Mouse (Mus musculus): ENCODE data around the gene Adgrl4. TPM values are rescaled to one million over a fixed set of nuclear protein-coding genes. Genes with fewer than 3 reads are reported as not detected.

Gene Adgrl4
- polyA plus RNA-seq, 1 experiment from 2014 or later: 6.5 TPM

DNA sequence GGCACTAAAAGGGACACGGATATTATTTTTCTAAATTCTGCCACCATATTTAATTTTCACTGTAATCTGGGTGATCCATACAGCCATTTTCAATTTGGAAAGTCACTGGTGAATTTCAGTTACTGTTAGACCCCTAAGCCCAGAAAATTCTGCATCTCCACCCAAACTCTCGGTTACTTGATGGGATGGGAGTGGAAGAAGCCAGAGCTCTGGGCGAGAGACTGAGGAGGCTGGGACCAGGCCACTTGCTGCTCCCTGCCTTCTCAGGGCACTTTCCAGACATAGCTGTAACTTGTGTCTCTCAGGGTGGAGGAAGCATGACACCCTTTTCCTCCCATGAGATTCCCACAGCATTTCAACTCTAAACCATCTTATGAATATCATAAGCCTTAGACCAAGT lies 109.5 kb downstream of the Adgrl4 start:
- no peak for ATAC-seq (ENCODE audit: insufficient number of reproducible peaks, insufficient read depth, low FRiP score, low TSS enrichment)
- no peak overlapping the region for H3K4me3 ChIP-seq
- no peak overlapping the region for H3K4me2 ChIP-seq (replicated peaks)
- no peaks in the 10 kb centered on the region for H3K27me3 ChIP-seq
- H3K27ac ChIP-seq: no peak overlapping the region
- no peaks in the 10 kb centered on the region for H3K9me3 ChIP-seq
- H3K4me1 ChIP-seq: no peaks in the 10 kb centered on the region
- H3K36me3 ChIP-seq: no peaks in the 10 kb centered on the region
- H3K9ac ChIP-seq: no peak overlapping the region
- WGBS: 80% methylated on average over 3 of the region's 3 CpGs

DNA sequence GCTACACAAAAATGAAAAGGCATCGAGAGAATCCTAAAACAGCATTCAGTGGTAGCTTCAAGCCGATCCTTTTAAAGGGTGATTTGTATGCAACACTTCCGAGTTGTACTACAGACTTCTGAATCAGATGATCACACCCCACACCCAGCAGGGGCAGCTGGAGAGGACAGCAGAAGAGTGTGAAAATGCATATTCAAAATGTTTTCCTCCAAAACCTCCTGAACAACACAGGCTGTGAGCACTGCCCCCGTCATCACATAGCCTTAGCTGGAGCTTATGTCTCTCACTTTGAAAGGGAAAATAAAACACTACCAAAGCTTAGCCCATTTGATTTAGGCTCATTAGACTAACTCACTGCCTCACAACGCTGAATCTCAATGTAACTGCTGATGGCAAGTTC lies 113.3 kb downstream of the Adgrl4 start:
- no peaks in the 10 kb centered on the region for H3K4me1 ChIP-seq
- WGBS: 60% methylated on average over 5 of the region's 5 CpGs
- no peak overlapping the region for H3K4me3 ChIP-seq
- H3K9me3 ChIP-seq: no peaks in the 10 kb centered on the region
- H3K9ac ChIP-seq: no peak overlapping the region
- H3K27ac ChIP-seq: no peak overlapping the region
- H3K36me3 ChIP-seq: no peaks in the 10 kb centered on the region
- no peak for ATAC-seq (ENCODE audit: insufficient number of reproducible peaks, insufficient read depth, low FRiP score, low TSS enrichment)
- H3K4me2 ChIP-seq (replicated peaks): no peak overlapping the region
- no peaks in the 10 kb centered on the region for H3K27me3 ChIP-seq

DNA sequence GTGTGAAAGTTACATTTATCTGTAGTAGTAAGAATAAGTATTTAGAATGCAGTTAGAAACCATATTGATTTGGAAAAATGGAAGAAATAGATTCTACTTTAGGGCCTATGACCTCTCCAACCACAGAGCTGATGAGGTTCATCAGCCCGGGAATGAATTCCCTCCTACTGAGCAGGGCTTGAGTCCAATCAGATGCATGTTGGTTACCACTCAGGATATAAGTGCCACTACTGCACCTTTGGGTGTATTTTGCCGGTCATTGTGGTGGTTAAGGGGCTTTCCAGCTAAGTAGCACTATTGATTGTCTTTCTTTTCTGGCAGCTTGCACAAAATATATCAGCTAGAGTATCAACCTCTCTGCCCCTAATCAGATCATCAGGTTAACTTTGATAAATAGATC lies 118.9 kb downstream of the Adgrl4 start:
- Histone ChIP-seq H3K9me3 (no peaks in the 10 kb centered on the region), H3K4me3 (no peak overlapping the region), H3K9ac (no peak overlapping the region), H3K27me3 (no peaks in the 10 kb centered on the region), H3K27ac (no peak overlapping the region), H3K4me2 (replicated peaks) (no peak overlapping the region), H3K4me1 (no peaks in the 10 kb centered on the region), H3K36me3 (no peaks in the 10 kb centered on the region)
- ATAC-seq (ENCODE audit: insufficient number of reproducible peaks, insufficient read depth, low FRiP score, low TSS enrichment): no peak
- WGBS: 89% methylated on average over 2 of the region's 2 CpGs

DNA sequence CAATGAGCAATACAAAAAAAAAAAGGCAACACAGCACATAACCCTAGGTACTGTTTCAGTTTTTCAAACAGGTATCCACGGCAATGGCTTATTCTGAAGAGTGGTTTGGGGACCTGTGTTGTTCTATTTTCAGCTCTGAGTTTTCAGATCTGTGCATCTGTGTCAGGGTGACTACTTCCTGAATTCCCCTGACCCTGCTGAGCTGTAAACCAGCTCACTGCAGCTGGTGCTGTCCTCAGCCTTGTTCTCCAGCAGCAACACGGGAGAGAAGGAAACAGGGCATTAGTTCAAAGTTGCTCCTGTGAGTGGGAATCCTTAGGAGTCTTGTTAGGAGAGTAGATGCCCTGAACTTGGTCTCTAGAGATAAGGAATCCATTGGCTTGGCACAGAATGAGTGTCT lies 119.4 kb downstream of the Adgrl4 start:
- H3K4me3 ChIP-seq: no peak overlapping the region
- H3K9ac ChIP-seq: no peak overlapping the region
- H3K4me2 ChIP-seq (replicated peaks): no peak overlapping the region
- no peaks in the 10 kb centered on the region for H3K36me3 ChIP-seq
- H3K27me3 ChIP-seq: no peaks in the 10 kb centered on the region
- 59% methylated on average over 2 of the region's 2 CpGs for WGBS
- no peak for ATAC-seq (ENCODE audit: insufficient number of reproducible peaks, insufficient read depth, low FRiP score, low TSS enrichment)
- no peaks in the 10 kb centered on the region for H3K4me1 ChIP-seq
- no peaks in the 10 kb centered on the region for H3K9me3 ChIP-seq
- no peak overlapping the region for H3K27ac ChIP-seq

DNA sequence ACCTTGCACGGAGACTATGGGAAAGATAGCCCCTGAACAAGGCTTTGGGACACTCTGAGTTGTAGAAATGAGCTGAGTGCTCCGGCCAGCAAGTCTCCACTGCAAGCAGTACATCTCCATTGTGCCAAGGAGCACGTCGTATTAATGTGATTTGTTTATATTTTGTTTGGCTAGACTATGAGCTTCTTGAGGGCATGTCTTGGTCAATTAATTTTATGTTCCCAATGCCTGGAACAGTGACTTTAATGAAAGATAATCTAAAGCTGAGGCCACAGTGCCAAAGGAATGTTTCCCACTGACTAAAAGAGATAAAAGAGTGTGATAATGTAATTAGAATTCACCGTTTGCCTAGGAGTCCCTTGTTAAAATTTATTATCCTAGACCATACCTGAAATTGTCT lies 119.9 kb downstream of the Adgrl4 start:
- Histone ChIP-seq H3K27me3 (no peaks in the 10 kb centered on the region), H3K9me3 (no peaks in the 10 kb centered on the region), H3K4me1 (no peaks in the 10 kb centered on the region), H3K4me3 (no peak overlapping the region), H3K4me2 (replicated peaks) (no peak overlapping the region), H3K27ac (no peak overlapping the region), H3K36me3 (no peaks in the 10 kb centered on the region), H3K9ac (no peak overlapping the region)
- WGBS: 75% methylated on average over 5 of the region's 5 CpGs
- no peak for ATAC-seq (ENCODE audit: insufficient number of reproducible peaks, insufficient read depth, low FRiP score, low TSS enrichment)

DNA sequence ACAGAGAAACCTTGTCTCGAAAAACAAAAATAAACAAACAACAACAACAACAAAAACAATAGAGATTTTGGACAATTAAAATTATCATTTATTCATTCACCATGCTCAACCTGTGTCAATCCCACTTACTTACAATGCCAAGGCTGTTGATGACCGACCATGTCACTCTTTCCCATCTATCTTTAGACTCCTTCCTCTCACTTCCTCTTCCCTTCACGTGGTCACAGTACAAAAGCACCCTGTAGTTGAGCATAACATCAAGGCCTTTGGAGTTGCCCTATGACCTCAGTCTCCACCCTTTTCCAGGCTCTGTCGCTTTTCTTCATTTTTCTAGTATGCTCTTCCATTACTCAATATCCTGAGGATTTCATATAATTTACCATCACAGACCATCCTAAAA lies 120.7 kb downstream of the Adgrl4 start:
- no peak overlapping the region for H3K27ac ChIP-seq
- H3K4me1 ChIP-seq: no peaks in the 10 kb centered on the region
- 64% methylated on average over 4 of the region's 4 CpGs for WGBS
- ATAC-seq (ENCODE audit: insufficient number of reproducible peaks, insufficient read depth, low FRiP score, low TSS enrichment): no peak
- no peak overlapping the region for H3K9ac ChIP-seq
- no peaks in the 10 kb centered on the region for H3K9me3 ChIP-seq
- H3K4me2 ChIP-seq (replicated peaks): no peak overlapping the region
- H3K4me3 ChIP-seq: no peak overlapping the region
- no peaks in the 10 kb centered on the region for H3K27me3 ChIP-seq
- no peaks in the 10 kb centered on the region for H3K36me3 ChIP-seq

GRCm38 (mm10) chr3:151565664-151566621 lies 128.3 kb downstream of the Adgrl4 start:
- no peak overlapping the region for H3K4me3 ChIP-seq
- no peak overlapping the region for H3K27ac ChIP-seq
- ATAC-seq (ENCODE audit: insufficient number of reproducible peaks, insufficient read depth, low FRiP score, low TSS enrichment): no peak
- no peak overlapping the region for H3K9ac ChIP-seq
- H3K9me3 ChIP-seq: no peaks in the 10 kb centered on the region
- no peaks in the 10 kb centered on the region for H3K36me3 ChIP-seq
- no peaks in the 10 kb centered on the region for H3K27me3 ChIP-seq
- 58% methylated on average over 16 of the region's 16 CpGs for WGBS
- no peak overlapping the region for H3K4me2 ChIP-seq (replicated peaks)
- no peaks in the 10 kb centered on the region for H3K4me1 ChIP-seq

DNA sequence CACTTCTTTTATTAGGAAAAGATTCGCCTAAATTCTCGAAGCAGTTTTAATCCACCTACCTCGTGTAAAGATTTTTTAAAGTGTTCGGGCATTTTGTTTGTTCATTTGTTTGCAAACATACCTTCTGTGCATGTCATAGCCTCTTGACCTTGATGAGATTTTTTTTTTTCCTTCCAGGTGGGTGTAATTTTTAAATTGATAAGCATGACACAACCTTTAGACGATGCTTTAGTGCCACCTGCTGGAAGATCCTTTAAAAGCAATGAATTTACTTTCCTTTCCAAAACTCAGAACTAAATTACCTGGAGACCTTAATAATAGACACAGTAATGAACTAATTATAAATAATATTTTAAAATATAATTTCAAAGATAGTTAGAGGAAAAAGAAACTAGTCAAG lies 128.9 kb downstream of the Adgrl4 start:
- Histone ChIP-seq H3K27me3 (no peaks in the 10 kb centered on the region), H3K36me3 (no peaks in the 10 kb centered on the region), H3K4me1 (no peaks in the 10 kb centered on the region), H3K9me3 (no peaks in the 10 kb centered on the region), H3K4me3 (no peak overlapping the region), H3K27ac (no peak overlapping the region), H3K9ac (no peak overlapping the region), H3K4me2 (replicated peaks) (no peak overlapping the region)
- WGBS: 51% methylated on average over 5 of the region's 5 CpGs
- no peak for ATAC-seq (ENCODE audit: insufficient number of reproducible peaks, insufficient read depth, low FRiP score, low TSS enrichment)

DNA sequence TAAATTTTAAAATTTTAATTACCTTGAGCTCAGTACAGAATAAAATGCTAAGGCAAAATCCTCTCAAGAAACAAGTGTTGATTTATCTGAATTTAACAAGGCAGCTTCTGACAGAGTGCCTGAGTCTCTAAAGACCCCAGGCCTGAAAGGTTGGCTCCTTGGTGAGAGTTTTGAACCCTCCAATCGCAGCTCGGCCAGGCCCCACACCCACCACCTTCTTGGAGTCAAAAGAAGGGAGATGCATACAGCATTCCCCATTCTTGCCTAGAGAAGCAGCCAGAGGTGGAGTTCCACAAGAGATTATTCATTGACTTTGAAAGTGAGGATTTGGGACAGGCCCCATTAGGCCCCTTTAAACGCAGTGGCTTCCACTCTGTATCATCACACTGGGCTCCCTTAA lies 129.9 kb downstream of the Adgrl4 start:
- no peak for ATAC-seq (ENCODE audit: insufficient number of reproducible peaks, insufficient read depth, low FRiP score, low TSS enrichment)
- Histone ChIP-seq H3K9me3 (no peaks in the 10 kb centered on the region), H3K4me2 (replicated peaks) (no peak overlapping the region), H3K27ac (no peak overlapping the region), H3K9ac (no peak overlapping the region), H3K36me3 (no peaks in the 10 kb centered on the region), H3K4me3 (no peak overlapping the region), H3K4me1 (no peaks in the 10 kb centered on the region), H3K27me3 (no peaks in the 10 kb centered on the region)
- WGBS: 35% methylated on average over 3 of the region's 3 CpGs

DNA sequence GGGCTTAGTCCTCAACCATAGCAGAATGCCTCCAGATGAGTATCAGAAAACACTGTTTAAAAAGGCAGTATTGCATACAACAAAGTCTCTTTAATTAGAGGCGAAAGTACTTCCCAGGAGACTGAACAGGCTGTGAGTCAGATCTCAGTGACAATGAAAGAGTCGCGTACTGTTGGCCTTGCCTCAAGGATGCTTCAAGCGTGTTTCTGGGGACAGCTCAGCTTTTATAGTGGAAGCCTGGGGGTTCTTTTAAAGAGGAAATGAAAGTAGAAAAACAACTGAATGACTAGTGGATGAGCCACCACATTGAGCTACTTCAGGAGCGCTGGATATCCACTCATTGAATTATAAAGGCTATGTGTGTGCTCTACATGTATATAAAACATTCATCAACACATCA lies 134.4 kb downstream of the Adgrl4 start:
- no peak overlapping the region for H3K9ac ChIP-seq
- no peaks in the 10 kb centered on the region for H3K9me3 ChIP-seq
- H3K4me1 ChIP-seq: no peaks in the 10 kb centered on the region
- 81% methylated on average over 5 of the region's 5 CpGs for WGBS
- no peak overlapping the region for H3K4me3 ChIP-seq
- H3K4me2 ChIP-seq (replicated peaks): no peak overlapping the region
- H3K27me3 ChIP-seq: no peaks in the 10 kb centered on the region
- no peaks in the 10 kb centered on the region for H3K36me3 ChIP-seq
- H3K27ac ChIP-seq: no peak overlapping the region
- ATAC-seq (ENCODE audit: insufficient number of reproducible peaks, insufficient read depth, low FRiP score, low TSS enrichment): no peak

- Histone ChIP-seq H3K36me3 (no peaks in the 10 kb centered on the region), H3K4me1 (no peaks in the 10 kb centered on the region), H3K27me3 (no peaks in the 10 kb centered on the region), H3K27ac (no peak overlapping the region), H3K4me2 (replicated peaks) (no peak overlapping the region), H3K9me3 (no peaks in the 10 kb centered on the region), H3K4me3 (no peak overlapping the region), H3K9ac (no peak overlapping the region)
- WGBS: 81% methylated on average over 7 of the region's 7 CpGs
- ATAC-seq (ENCODE audit: insufficient number of reproducible peaks, insufficient read depth, low FRiP score, low TSS enrichment): no peak
Measured at GRCm38 (mm10) chr3:151575292-151575691, 137.6 kb downstream of the Adgrl4 start.

DNA sequence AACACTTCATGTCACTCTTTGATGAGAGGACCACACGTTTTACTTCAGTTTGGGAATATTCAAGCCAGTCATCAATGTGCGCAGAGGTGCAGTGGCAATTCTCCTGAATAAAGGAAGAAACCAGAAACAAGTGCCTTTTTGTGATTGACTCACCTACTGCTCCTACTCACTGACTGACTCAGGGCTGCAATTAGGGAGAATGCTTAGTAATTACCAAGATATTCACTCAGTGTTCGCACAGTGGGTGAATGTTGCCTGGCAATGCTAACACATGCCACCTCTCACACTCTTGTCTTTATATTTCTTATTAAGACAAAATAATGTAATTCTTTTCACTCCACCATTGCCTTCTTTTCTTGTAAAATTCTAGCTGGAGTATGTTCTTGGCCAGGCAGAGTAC lies 138.5 kb downstream of the Adgrl4 start:
- Histone ChIP-seq H3K9ac (no peak overlapping the region), H3K4me3 (no peak overlapping the region), H3K4me1 (no peaks in the 10 kb centered on the region), H3K36me3 (no peaks in the 10 kb centered on the region), H3K27me3 (no peaks in the 10 kb centered on the region), H3K27ac (no peak overlapping the region), H3K4me2 (replicated peaks) (no peak overlapping the region), H3K9me3 (no peaks in the 10 kb centered on the region)
- no peak for ATAC-seq (ENCODE audit: insufficient number of reproducible peaks, insufficient read depth, low FRiP score, low TSS enrichment)
- WGBS: 76% methylated on average over 3 of the region's 3 CpGs

Data from embryonic facial prominence, embryonic 12.5 days (tissue).